Mouse (Mus musculus) forebrain, embryonic 14.5 days (tissue): ENCODE measurements around the gene Inpp4b. TPM values are rescaled to one million over a fixed set of nuclear protein-coding genes. Genes with fewer than 3 reads are reported as not detected.

Experiments used
- ATAC-seq: fragments of 200-750 bp; cut with Nextera tagmentation; 2 replicates; pipeline ENCODE4 v1.8.0; 2017; ENCODE audit warnings: mild to moderate bottlenecking, moderate library complexity
- DNase-seq: peaks from one replicate; pipeline ENCODE4 v3.0.0-alpha.2; 2015; ENCODE audit warnings: low spot score
- H3K27ac ChIP-seq: fragments of 300-500 bp; sonication (generic); 2 replicates; pipeline ENCODE4 v1.5.1; 2014; ENCODE audit warnings: low read depth, mild to moderate bottlenecking, control low read depth, low read length, moderate library complexity
- H3K27me3 ChIP-seq: fragments of 300-500 bp; sonication (generic); replicated peaks from 2 replicates; pipeline ENCODE4 v1.6.1; 2014; ENCODE audit warnings: low read length, control low read depth, mixed read lengths; ENCODE audit not compliant: control insufficient read depth, insufficient read depth
- H3K36me3 ChIP-seq: fragments of 300-500 bp; sonication (generic); 2 replicates; pipeline ENCODE4 v1.6.1; 2014; ENCODE audit warnings: low read length, control low read depth; ENCODE audit not compliant: control insufficient read depth, insufficient read depth
- H3K4me1 ChIP-seq: fragments of 300-500 bp; sonication (generic); 2 replicates; pipeline ENCODE4 v1.6.1; 2014; ENCODE audit warnings: antibody characterized with exemption, low read length, control low read depth; ENCODE audit not compliant: control insufficient read depth, insufficient read depth
- H3K4me2 ChIP-seq: fragments of 300-500 bp; sonication (generic); 2 replicates; pipeline ENCODE4 v1.6.1; 2014; ENCODE audit warnings: mild to moderate bottlenecking, control low read depth, low read length
- H3K4me3 ChIP-seq: fragments of 300-500 bp; sonication (generic); 2 replicates; pipeline ENCODE4 v1.5.1; 2014; ENCODE audit warnings: low read depth, low read length, control low read depth
- H3K9ac ChIP-seq: fragments of 300-500 bp; sonication (generic); 2 replicates; pipeline ENCODE4 v1.6.1; 2014; ENCODE audit warnings: mild to moderate bottlenecking, low read length, control low read depth, moderate library complexity
- H3K9me3 ChIP-seq: fragments of 300-500 bp; sonication (generic); replicated peaks from 2 replicates; pipeline ENCODE4 v1.6.1; 2016; ENCODE audit warnings: low read length, control low read depth, mixed read lengths; ENCODE audit not compliant: control insufficient read depth
- WGBS: fragments of 180-500 bp; shearing (Covaris S2); extraction: QIAGEN DNeasy Blood & Tissue Kit; methylation state at CpG from one replicate; pipeline ENCODE4 v1.1.7; 2014; 5-methylcytosine and 5-hydroxymethylcytosine counted together
- polyA plus RNA-seq: library from polyadenylated mRNA; unstranded; fragments of >200 nt; fragmentation: Nextera tagmentation; extraction: Ambion mirVana; gene quantifications from 2 replicates; pipeline ENCODE4 v1.2.1, GENCODE M21; 2014

Inpp4b gene
- polyA plus RNA-seq, 1 experiment from 2014 or later, result 2.4 TPM

- WGBS, result 88% methylated on average over 2 of the region's 2 CpGs
- Histone ChIP-seq H3K4me3 (no peak overlapping the region), H3K9ac (no peak overlapping the region), H3K9me3 (no peaks in the 10 kb centered on the region), H3K27me3 (no peaks in the 10 kb centered on the region), H3K36me3 (no peaks in the 10 kb centered on the region), H3K4me2 (no peak overlapping the region), H3K27ac (no peak overlapping the region), H3K4me1 (no peaks in the 10 kb centered on the region)
- ATAC-seq (no peak), DNase-seq (no peak)
Measured at GRCm38 (mm10) chr8:81522085-81522484, 179.7 kb downstream of the Inpp4b start.

DNA sequence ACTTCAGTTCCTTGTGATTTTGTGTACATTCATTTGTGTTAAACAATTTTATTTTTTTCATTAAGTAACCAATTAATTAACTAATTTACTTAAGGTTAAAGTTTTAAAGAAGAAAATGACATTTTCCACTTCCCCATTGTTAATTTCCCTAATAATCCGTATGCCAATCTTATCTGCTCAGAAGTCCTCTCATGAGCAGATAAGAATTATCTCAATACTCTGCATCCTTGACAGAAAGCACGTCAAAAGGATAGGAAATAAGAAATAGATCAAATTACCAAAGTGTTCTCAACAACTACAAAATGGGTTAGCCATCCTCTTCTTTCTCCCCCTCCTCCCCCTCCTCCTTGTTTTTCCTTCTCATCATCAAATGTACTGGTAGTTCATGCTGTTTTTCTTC, 182.2 kb downstream of the Inpp4b start:
- no peak overlapping the region for H3K27ac ChIP-seq
- DNase-seq (no peak), ATAC-seq (no peak)
- WGBS, result 43% methylated on average over 2 of the region's 2 CpGs
- H3K9ac ChIP-seq, result no peak overlapping the region
- H3K4me3 ChIP-seq, result no peak overlapping the region
- H3K27me3 ChIP-seq, result no peaks in the 10 kb centered on the region
- H3K9me3 ChIP-seq, result no peaks in the 10 kb centered on the region
- H3K4me2 ChIP-seq, result no peak overlapping the region
- no peaks in the 10 kb centered on the region for H3K36me3 ChIP-seq
- no peaks in the 10 kb centered on the region for H3K4me1 ChIP-seq

DNA sequence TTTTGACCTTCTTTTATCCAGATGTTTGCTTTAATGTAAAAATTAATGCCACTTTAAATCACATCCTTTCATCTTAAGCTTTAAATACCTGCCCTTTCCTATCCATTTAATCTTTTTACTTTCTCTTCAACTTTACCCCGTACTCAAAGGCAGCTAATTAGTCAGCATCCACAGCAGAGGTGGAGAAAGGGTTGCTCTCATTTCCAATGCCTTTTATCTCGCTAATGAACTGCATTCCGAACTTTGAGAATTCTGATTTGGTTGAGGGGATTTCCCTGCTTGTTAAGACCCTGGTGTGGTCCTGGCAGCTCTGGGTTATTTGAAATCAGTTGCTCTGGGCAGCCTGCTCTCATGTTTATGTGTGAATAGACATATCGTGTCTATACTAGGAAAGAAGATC, 185.3 kb downstream of the Inpp4b start:
- no peak overlapping the region for H3K4me3 ChIP-seq
- H3K4me1 ChIP-seq, result no peaks in the 10 kb centered on the region
- no peak overlapping the region for H3K27ac ChIP-seq
- 0 out of 2 replicates have a peak, but pooled peaks have one; percentile 32 for ATAC-seq
- no peak overlapping the region for H3K4me2 ChIP-seq
- no peaks in the 10 kb centered on the region for H3K9me3 ChIP-seq
- H3K27me3 ChIP-seq, result no peaks in the 10 kb centered on the region
- 2% methylated on average over 4 of the region's 4 CpGs for WGBS
- H3K9ac ChIP-seq, result no peak overlapping the region
- no peaks in the 10 kb centered on the region for H3K36me3 ChIP-seq
- peak; percentile 59 for DNase-seq

- Histone ChIP-seq H3K27me3 (no peaks in the 10 kb centered on the region), H3K4me3 (no peak overlapping the region), H3K36me3 (no peaks in the 10 kb centered on the region), H3K9ac (no peak overlapping the region), H3K4me1 (no peaks in the 10 kb centered on the region), H3K4me2 (no peak overlapping the region), H3K27ac (no peak overlapping the region), H3K9me3 (no peaks in the 10 kb centered on the region)
- DNase-seq (no peak), ATAC-seq (no peak)
- 92% methylated on average over 3 of the region's 3 CpGs for WGBS
Measured at GRCm38 (mm10) chr8:81538310-81538709, 196.0 kb downstream of the Inpp4b start.

DNA sequence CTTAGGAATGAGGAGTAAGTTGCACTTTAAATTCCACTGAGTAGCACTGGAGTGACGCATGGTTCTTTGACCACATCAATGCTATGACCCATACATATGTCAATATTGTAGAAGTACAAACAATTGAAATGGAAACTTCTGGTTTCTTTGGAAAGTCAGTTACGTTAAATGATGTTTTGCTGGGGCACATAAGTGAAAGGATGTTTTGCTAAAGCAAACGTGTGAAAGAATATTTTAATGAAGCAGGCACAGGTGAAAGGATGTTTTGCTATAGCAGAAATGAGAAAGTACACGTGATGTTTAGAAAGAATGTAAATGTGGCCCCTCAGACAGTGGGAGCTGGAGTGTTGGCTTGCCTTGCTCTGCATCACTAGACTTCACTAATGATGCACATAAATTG, 216.2 kb downstream of the Inpp4b start:
- no peak overlapping the region for H3K27ac ChIP-seq
- WGBS, result 81% methylated on average over 4 of the region's 4 CpGs
- no peaks in the 10 kb centered on the region for H3K36me3 ChIP-seq
- H3K4me3 ChIP-seq, result no peak overlapping the region
- no peaks in the 10 kb centered on the region for H3K27me3 ChIP-seq
- no peak overlapping the region for H3K9ac ChIP-seq
- no peak for DNase-seq
- ATAC-seq, result no peak
- no peaks in the 10 kb centered on the region for H3K4me1 ChIP-seq
- no peaks in the 10 kb centered on the region for H3K9me3 ChIP-seq
- H3K4me2 ChIP-seq, result no peak overlapping the region

GRCm38 (mm10) chr8:81562405-81562804, 220.0 kb downstream of the Inpp4b start:
- DNase-seq (no peak), ATAC-seq (no peak)
- 69% methylated on average over 1 of the region's 1 CpGs for WGBS
- Histone ChIP-seq H3K4me3 (no peak overlapping the region), H3K4me2 (no peak overlapping the region), H3K9ac (no peak overlapping the region), H3K27me3 (no peaks in the 10 kb centered on the region), H3K9me3 (no peaks in the 10 kb centered on the region), H3K36me3 (no peaks in the 10 kb centered on the region), H3K4me1 (no peaks in the 10 kb centered on the region), H3K27ac (no peak overlapping the region)

DNA sequence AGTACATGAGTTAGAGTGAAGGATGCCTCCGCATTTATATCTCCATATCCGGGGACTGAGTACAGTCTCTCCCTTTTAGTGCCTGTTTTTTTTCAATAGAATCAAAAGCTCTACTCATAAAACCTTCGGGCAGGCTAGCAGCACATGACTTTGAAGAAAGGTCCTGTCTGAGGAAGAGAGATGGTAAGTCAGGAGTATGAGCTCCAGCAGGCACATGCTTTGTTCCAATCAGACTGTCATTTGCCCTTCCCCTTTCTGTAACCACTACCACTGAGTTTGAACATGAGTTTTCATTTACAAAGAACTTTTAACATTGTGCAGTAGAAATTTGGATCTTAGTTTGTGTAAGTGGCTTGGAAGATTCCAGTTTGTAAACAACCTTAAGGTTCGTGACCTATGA, 223.1 kb downstream of the Inpp4b start:
- no peak for DNase-seq
- Histone ChIP-seq H3K9ac (no peak overlapping the region), H3K27me3 (no peaks in the 10 kb centered on the region), H3K4me1 (no peaks in the 10 kb centered on the region), H3K9me3 (no peaks in the 10 kb centered on the region), H3K4me3 (no peak overlapping the region), H3K27ac (no peak overlapping the region), H3K36me3 (no peaks in the 10 kb centered on the region), H3K4me2 (no peak overlapping the region)
- WGBS, result 89% methylated on average over 4 of the region's 4 CpGs
- no peak for ATAC-seq

DNA sequence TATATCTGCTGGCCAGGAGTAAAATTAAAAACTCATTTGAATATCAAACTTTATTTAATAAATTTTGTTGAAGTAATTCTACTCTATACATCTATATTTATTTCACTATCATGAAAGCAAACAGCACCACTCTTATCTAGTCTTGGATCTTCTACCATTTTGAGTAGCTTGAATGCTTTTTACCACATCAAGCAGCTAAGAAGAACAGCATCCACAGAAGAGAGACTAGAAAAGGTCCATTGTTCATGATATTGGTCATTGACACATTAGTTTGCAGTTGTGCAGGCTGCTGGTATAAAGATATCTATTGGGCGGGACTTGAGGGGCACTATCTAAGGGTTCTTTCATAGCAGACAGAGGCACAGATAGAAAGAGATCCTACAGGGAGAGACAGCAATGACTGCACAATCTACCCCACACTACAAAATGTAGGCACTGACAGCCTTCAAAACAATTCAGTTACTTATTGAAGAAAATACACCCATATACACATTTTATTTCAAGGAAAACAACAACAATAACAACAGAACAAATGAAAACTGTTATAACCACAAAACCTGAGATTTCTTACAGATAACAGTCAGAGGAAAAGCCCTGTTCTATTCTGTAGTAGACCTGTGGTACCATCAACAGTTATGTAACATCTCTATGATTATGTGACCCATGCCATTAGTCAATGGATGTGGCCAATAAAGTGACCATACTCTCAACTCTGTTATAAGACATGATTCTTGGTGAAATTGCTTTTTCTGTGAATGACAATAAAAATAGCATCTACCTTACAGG, 230.2 kb downstream of the Inpp4b start:
- H3K4me1 ChIP-seq, result no peaks in the 10 kb centered on the region
- no peak overlapping the region for H3K4me2 ChIP-seq
- H3K36me3 ChIP-seq, result no peaks in the 10 kb centered on the region
- ATAC-seq, result no peak
- no peaks in the 10 kb centered on the region for H3K27me3 ChIP-seq
- H3K9ac ChIP-seq, result no peak overlapping the region
- WGBS, result 89% methylated on average over 1 of the region's 1 CpGs
- H3K9me3 ChIP-seq, result no peaks in the 10 kb centered on the region
- no peak overlapping the region for H3K27ac ChIP-seq
- no peak for DNase-seq
- H3K4me3 ChIP-seq, result no peak overlapping the region

GRCm38 (mm10) chr8:81575268-81575917, 233.0 kb downstream of the Inpp4b start:
- DNase-seq, result no peak
- 85% methylated on average over 3 of the region's 3 CpGs for WGBS
- H3K9ac ChIP-seq, result no peak overlapping the region
- H3K4me2 ChIP-seq, result no peak overlapping the region
- no peaks in the 10 kb centered on the region for H3K27me3 ChIP-seq
- no peak overlapping the region for H3K27ac ChIP-seq
- no peaks in the 10 kb centered on the region for H3K4me1 ChIP-seq
- H3K9me3 ChIP-seq, result no peaks in the 10 kb centered on the region
- ATAC-seq, result no peak
- H3K4me3 ChIP-seq, result no peak overlapping the region
- no peaks in the 10 kb centered on the region for H3K36me3 ChIP-seq
